Mouse (Mus musculus): ENCODE measurements at regions not wholly inside any gene's neighbourhood (a gene's known extent, or its start where the extent isn't known, plus 50 kb on each side); places are given as distances from the start of the nearest gene placed in this dataset.

DNA sequence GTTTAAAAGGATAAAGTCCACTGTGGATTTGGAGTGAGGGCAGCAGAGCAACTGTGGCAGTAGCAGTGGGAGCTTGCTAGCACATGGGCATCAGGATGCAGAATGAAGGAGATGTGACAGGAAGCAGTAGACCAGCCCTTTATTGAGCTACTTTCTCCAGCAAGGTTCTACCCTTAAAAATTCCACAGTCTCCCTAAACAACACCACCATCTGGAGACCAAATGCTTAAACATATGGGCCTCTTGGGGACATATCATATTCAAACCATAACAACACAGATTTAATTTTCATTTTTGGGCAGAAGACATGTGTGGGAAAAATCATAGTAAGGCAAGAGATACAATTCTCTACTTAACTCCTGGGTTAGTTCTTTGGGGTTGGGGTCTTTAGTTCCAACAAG is 656.1 kb downstream of the Ets1 start:
- TF ChIP-seq EP300 (IDR thresholded peaks at IDR 0.05; ENCODE audit: low read depth) (no peak), CTCF (IDR thresholded peaks at IDR 0.05; ENCODE audit: low read depth) (no peak)
